Mouse (Mus musculus) heart, embryonic 16.5 days (tissue): ENCODE results near the gene Ifngr2. TPM values are rescaled to one million over a fixed set of nuclear protein-coding genes. Genes with fewer than 3 reads are reported as not detected.

Experiments used
- ATAC-seq: fragments of 200-750 bp; cut with Nextera tagmentation; replicated peaks from 2 replicates; pipeline ENCODE4 v1.8.0; 2017; ENCODE audit warnings: moderate number of reproducible peaks; ENCODE audit not compliant: insufficient read depth, low FRiP score; ENCODE audit errors: extremely low read depth
- H3K27ac ChIP-seq: fragments of 300-500 bp; sonication (generic); 2 replicates; pipeline ENCODE4 v1.5.1; 2014; ENCODE audit warnings: mild to moderate bottlenecking, low read length, control low read depth, moderate library complexity
- H3K27me3 ChIP-seq: fragments of 300-500 bp; sonication (generic); 2 replicates; pipeline ENCODE4 v1.6.1; 2014; ENCODE audit warnings: low read length, mixed read lengths; ENCODE audit not compliant: control insufficient read depth, insufficient read depth
- H3K36me3 ChIP-seq: fragments of 300-500 bp; sonication (generic); 2 replicates; pipeline ENCODE4 v1.6.1; 2014; ENCODE audit not compliant: control insufficient read depth, insufficient read depth
- H3K4me1 ChIP-seq: fragments of 300-500 bp; sonication (generic); 2 replicates; pipeline ENCODE4 v1.6.1; 2014; ENCODE audit warnings: low read length, mixed read lengths; ENCODE audit not compliant: control insufficient read depth, insufficient read depth
- H3K4me2 ChIP-seq: fragments of 300-500 bp; sonication (generic); 2 replicates; pipeline ENCODE4 v1.6.1; 2014; ENCODE audit warnings: low read depth, mild to moderate bottlenecking, control low read depth, low read length
- H3K4me3 ChIP-seq: fragments of 300-500 bp; sonication (generic); 2 replicates; pipeline ENCODE4 v1.5.1; 2014; ENCODE audit warnings: mild to moderate bottlenecking, control low read depth, low read length
- H3K9ac ChIP-seq: fragments of 300-500 bp; sonication (generic); 2 replicates; pipeline ENCODE4 v1.6.1; 2014; ENCODE audit warnings: low read length, control low read depth
- H3K9me3 ChIP-seq: fragments of 300-500 bp; sonication (generic); replicated peaks from 2 replicates; pipeline ENCODE4 v1.6.1; 2016; ENCODE audit warnings: low read length; ENCODE audit not compliant: control insufficient read depth
- WGBS: fragments of 180-500 bp; shearing (Covaris S2); extraction: QIAGEN DNeasy Blood & Tissue Kit; methylation state at CpG from one replicate; pipeline ENCODE4 v1.1.7; 2014; 5-methylcytosine and 5-hydroxymethylcytosine counted together
- polyA plus RNA-seq: library from polyadenylated mRNA; unstranded; fragments of >200 nt; fragmentation: Nextera tagmentation; extraction: Ambion mirVana; gene quantifications from 2 replicates; pipeline ENCODE4 v1.2.1, GENCODE M21; 2015

Ifngr2 gene
- polyA plus RNA-seq, 1 experiment from 2014 or later, result 134 TPM

- no peaks in the 10 kb centered on the region for H3K9me3 ChIP-seq
- peaks cover 40% of the 10 kb centered on the region for H3K36me3 ChIP-seq
- H3K27ac ChIP-seq, result no peak overlapping the region
- H3K27me3 ChIP-seq, result no peaks in the 10 kb centered on the region
- H3K4me3 ChIP-seq, result no peak overlapping the region
- H3K4me1 ChIP-seq, result peaks cover 13% of the 10 kb centered on the region
- no peak overlapping the region for H3K9ac ChIP-seq
- H3K4me2 ChIP-seq, result no peak overlapping the region
- ATAC-seq, result no peak
- WGBS, result 52% methylated on average over 9 of the region's 9 CpGs
Measured at GRCm38 (mm10) chr16:91565292-91565951, 18.6 kb downstream of the Ifngr2 start.

DNA sequence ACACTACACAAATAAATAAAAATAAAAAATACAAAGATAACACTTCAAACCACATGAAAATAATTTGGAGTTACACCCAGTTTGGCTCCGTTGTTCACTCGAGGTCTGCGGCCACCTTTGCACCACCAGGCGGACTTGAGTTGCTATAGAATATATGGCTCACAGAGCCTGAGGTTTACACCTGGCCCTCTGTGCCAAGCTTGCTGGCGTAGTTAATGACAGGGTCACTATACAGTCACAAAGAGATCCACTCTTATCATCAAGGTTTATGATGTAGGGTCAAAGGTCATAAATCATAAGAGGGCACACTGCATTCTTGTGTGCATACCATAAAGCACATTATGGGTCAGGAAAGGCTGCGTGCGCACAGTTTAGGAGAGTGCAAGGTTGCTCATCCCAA, 19.1 kb downstream of the Ifngr2 start:
- Histone ChIP-seq H3K27me3 (no peaks in the 10 kb centered on the region), H3K9me3 (no peaks in the 10 kb centered on the region), H3K27ac (no peak overlapping the region), H3K4me3 (no peak overlapping the region), H3K4me2 (no peak overlapping the region), H3K36me3 (peaks cover 36% of the 10 kb centered on the region), H3K9ac (no peak overlapping the region), H3K4me1 (peaks cover 13% of the 10 kb centered on the region)
- no peak for ATAC-seq
- WGBS, result 85% methylated on average over 7 of the region's 7 CpGs

- H3K4me2 ChIP-seq, result no peak overlapping the region
- H3K27me3 ChIP-seq, result no peaks in the 10 kb centered on the region
- peaks cover 9% of the 10 kb centered on the region for H3K4me1 ChIP-seq
- 86% methylated on average over 10 of the region's 10 CpGs for WGBS
- no peak for ATAC-seq
- peaks cover 9% of the 10 kb centered on the region for H3K36me3 ChIP-seq
- H3K27ac ChIP-seq, result no peak overlapping the region
- H3K4me3 ChIP-seq, result no peak overlapping the region
- H3K9ac ChIP-seq, result no peak overlapping the region
- no peaks in the 10 kb centered on the region for H3K9me3 ChIP-seq
Measured at GRCm38 (mm10) chr16:91568960-91569359, 22.1 kb downstream of the Ifngr2 start.

DNA sequence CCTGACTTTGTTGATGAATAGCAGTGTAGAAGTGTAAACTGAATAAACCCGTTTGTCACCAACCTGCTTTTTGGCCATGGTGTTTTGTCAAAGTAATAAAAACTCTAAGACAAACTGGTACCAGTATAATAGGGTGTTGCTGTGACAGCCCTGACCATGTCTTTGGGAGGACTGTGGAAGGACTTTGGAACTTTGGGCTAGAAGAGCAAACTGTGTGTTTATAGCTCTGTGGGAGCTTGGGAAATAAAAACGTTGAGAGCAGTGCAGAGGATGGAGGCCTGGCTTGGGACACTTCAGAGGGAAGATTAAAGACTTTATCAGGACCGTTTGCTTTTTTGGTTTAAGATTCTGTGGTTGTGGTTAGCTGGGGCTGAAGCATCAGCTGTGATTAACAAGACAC, 24.2 kb downstream of the Ifngr2 start:
- 48% methylated on average over 3 of the region's 3 CpGs for WGBS
- H3K27me3 ChIP-seq, result no peaks in the 10 kb centered on the region
- no peak overlapping the region for H3K4me2 ChIP-seq
- no peak overlapping the region for H3K4me3 ChIP-seq
- ATAC-seq, result no peak
- H3K36me3 ChIP-seq, result peaks cover 3% of the 10 kb centered on the region; the same call in 1 of the 2 replicates
- no peaks in the 10 kb centered on the region for H3K4me1 ChIP-seq
- no peak overlapping the region for H3K9ac ChIP-seq
- no peak overlapping the region for H3K27ac ChIP-seq
- H3K9me3 ChIP-seq, result no peaks in the 10 kb centered on the region

GRCm38 (mm10) chr16:91575151-91575550, 28.3 kb downstream of the Ifngr2 start:
- H3K4me3 ChIP-seq, result no peak overlapping the region
- H3K9me3 ChIP-seq, result no peaks in the 10 kb centered on the region
- no peak overlapping the region for H3K4me2 ChIP-seq
- peaks cover 6% of the 10 kb centered on the region for H3K36me3 ChIP-seq
- no peaks in the 10 kb centered on the region for H3K27me3 ChIP-seq
- H3K4me1 ChIP-seq, result no peaks in the 10 kb centered on the region
- 71% methylated on average over 13 of the region's 13 CpGs for WGBS
- H3K27ac ChIP-seq, result no peak overlapping the region
- H3K9ac ChIP-seq, result no peak overlapping the region
- ATAC-seq, result no peak

- ATAC-seq, result no peak
- Histone ChIP-seq H3K9ac (no peak overlapping the region), H3K4me2 (no peak overlapping the region), H3K9me3 (no peaks in the 10 kb centered on the region), H3K4me3 (no peak overlapping the region), H3K36me3 (peaks cover 12% of the 10 kb centered on the region), H3K4me1 (no peaks in the 10 kb centered on the region), H3K27ac (no peak overlapping the region), H3K27me3 (no peaks in the 10 kb centered on the region)
- 78% methylated on average over 14 of the region's 14 CpGs for WGBS
Measured at GRCm38 (mm10) chr16:91578980-91579720, 32.3 kb downstream of the Ifngr2 start.

GRCm38 (mm10) chr16:91582307-91582706, 35.4 kb downstream of the Ifngr2 start:
- Histone ChIP-seq H3K27ac (no peak overlapping the region), H3K4me3 (no peak overlapping the region), H3K27me3 (no peaks in the 10 kb centered on the region), H3K4me2 (no peak overlapping the region), H3K9ac (no peak overlapping the region), H3K9me3 (no peaks in the 10 kb centered on the region), H3K36me3 (peaks cover 11% of the 10 kb centered on the region; the same call in 1 of the 2 replicates), H3K4me1 (no peaks in the 10 kb centered on the region)
- WGBS, result 67% methylated on average over 2 of the region's 2 CpGs
- ATAC-seq, result no peak

GRCm38 (mm10) chr16:91585617-91586016, 38.7 kb downstream of the Ifngr2 start:
- Histone ChIP-seq H3K4me3 (no peak overlapping the region), H3K36me3 (peaks cover 10% of the 10 kb centered on the region; the same call in 1 of the 2 replicates), H3K4me2 (no peak overlapping the region), H3K27ac (no peak overlapping the region), H3K9me3 (no peaks in the 10 kb centered on the region), H3K9ac (no peak overlapping the region), H3K4me1 (no peaks in the 10 kb centered on the region), H3K27me3 (no peaks in the 10 kb centered on the region)
- no peak for ATAC-seq
- WGBS, result 87% methylated on average over 5 of the region's 5 CpGs

- no peaks in the 10 kb centered on the region for H3K27me3 ChIP-seq
- 85% methylated on average over 6 of the region's 6 CpGs for WGBS
- H3K9ac ChIP-seq, result no peak overlapping the region
- no peak overlapping the region for H3K4me3 ChIP-seq
- H3K4me2 ChIP-seq, result no peak overlapping the region
- H3K4me1 ChIP-seq, result no peaks in the 10 kb centered on the region
- no peaks in the 10 kb centered on the region for H3K9me3 ChIP-seq
- ATAC-seq, result no peak
- peaks cover 9% of the 10 kb centered on the region; the same call in 1 of the 2 replicates for H3K36me3 ChIP-seq
- no peak overlapping the region for H3K27ac ChIP-seq
Measured at GRCm38 (mm10) chr16:91586244-91586643, 39.4 kb downstream of the Ifngr2 start.
